Mouse (Mus musculus) lung, postnatal 10 days (tissue): Measurements from ENCODE around the gene Tiam1.
A peak's percentile ranks its signal among the peaks of the same experiment; 100 is the strongest.

Source experiments
- DNase-seq: peaks from one replicate; pipeline ENCODE4 v3.0.0; 2021

The Tiam1 gene

DNA sequence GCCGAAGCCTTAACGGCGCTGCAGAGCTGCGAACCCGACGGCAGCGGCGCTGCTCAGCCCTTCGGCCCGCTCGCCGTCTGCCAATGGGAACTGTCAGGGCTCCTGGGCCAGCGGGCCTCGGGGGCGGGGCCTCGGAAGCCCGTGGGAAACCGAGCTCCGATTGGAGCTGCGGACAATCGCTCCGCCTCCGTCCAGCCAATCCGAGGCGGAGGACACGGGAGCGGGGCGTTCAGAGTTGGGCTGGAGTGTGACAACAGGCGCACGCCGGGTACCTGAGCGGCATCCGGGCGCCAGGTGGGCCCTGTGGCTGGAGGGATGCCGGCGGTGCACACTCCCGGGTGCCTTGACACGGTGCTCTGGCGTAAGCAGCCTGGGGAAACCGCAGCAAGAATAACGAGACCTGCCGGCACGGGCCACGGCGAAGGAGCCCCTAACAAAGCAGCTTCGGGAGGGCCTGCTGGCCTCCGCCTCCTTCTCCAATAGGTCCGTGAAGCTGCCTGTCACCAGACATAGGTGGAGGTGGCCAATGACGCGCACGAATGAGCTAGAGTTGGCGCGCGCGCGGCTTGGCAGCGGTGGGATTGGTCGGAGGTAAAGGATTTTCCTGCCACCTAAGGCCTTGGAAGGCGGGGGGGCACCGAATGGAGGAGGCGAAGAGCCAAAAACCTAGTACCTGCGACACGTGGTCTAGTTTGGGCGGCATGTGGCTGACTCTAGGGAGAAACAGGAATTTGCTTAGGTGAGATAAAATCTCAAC is at the start of gene Tiam1:
Gene Tiam1, minus strand, starts transcription at position 10 of the 757 bp plus-strand sequence.
- DNase-seq = peak; percentile 97

DNA sequence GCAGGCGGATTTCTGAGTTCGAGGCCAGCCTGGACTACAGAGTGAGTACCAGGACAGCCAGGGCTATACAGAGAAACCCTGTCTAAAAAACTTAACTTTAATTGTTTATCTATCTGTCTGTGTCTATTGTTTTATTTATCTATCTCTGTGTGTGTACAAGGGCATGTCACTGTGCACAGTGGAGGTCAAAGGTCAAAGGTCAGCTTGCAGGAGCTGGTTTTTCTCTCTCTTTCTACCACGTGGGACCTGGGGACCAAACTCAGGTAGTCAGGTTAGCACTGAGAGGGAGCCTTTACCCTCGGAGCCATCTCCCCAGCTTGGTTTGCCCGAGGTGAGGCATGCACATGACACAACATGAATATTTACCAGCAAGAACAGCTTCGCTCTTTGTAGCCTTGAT is 47.7 kb upstream of the Tiam1 start:
- no peak for DNase-seq

DNA sequence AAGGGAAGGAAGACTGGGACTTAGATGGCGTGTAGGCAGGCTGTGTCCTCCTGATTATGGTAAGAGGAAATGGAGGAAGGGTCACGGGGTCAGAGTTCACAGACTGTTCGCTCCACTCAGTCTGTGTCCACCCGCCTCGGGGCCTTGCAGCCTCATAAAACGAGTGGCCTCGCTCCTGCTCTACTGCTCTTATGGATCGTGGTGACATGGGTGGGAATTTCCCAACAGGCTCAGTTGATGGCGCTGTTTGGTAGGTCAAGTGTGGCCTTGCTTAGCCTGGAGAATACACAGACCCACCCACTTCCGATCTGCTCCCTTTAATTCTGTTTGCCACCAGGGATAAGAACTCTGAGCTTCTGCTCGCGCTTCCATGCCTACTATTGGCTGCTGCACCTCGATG is 43.9 kb upstream of the Tiam1 start:
- DNase-seq = peak; percentile 75

DNA sequence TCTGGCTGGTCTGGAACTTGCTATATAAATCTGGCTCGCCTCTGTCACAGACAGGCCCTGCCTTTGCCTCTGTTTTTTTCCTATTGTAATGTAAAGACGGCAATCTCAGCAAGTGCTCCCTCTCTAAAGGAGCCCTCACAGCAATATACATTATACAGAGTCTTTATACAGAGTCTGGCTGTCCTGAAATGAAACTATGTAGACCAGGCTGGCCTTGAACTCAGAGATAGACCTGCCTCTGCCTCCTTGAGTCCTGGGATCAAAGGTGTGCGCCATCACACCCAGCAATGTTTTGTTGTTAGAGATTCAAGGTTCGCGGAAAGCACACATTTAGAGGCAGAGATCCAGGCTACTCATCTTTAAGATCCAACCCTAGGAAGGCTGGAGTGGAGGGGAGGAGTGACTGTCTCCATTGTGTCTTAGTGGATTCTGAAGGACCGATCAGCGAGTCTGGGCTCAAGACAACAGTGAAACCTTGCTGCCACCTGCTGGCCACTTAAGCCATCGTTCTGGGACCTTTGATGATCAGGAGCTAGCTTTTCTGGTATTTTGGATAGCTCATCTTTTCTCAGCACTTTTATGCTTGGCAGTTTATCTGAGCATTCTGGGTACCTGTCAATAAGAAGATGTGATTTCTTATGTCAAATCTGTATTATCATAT is 42.5 kb upstream of the Tiam1 start:
- peak; percentile 86 for DNase-seq

DNA sequence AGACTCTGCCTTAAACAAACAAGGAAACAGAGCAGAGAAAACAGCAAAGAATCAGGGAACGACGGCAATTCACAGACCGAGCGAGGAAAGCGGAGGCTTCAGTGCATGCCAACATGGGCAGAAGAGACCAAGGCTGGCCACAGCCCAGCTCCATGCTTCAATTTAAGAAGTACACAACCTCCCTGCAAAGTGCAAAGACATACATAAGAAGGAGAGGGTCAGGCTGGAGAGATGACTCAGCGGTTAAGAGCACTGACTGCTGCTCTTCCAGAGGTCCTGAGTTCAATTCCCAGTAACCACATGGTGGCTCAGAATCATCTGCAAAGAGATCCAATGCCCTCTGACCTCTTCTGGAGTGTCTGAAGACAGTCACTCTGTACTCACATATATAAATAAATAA is 40.6 kb upstream of the Tiam1 start:
- DNase-seq = no peak

DNA sequence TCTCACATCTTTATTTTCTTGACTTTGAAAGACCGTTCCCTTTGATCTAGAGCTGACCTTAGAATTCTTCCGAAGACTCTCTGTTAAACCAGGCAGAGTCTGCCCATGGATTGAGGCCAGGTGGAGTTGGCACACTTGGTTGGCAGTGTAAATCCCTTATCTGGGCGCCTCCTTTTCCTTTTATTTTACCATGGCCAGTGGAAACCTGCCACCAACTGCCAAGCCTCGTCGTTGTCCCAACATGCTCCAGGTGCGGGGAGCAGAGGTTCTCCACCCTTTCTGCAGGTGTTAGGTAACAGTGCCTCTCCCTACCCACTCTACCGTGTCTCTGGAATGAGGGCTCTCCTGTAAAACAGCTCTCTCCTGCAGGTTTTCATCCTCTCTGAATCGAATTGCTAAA is 38.1 kb upstream of the Tiam1 start:
- DNase-seq = peak; percentile 22

DNA sequence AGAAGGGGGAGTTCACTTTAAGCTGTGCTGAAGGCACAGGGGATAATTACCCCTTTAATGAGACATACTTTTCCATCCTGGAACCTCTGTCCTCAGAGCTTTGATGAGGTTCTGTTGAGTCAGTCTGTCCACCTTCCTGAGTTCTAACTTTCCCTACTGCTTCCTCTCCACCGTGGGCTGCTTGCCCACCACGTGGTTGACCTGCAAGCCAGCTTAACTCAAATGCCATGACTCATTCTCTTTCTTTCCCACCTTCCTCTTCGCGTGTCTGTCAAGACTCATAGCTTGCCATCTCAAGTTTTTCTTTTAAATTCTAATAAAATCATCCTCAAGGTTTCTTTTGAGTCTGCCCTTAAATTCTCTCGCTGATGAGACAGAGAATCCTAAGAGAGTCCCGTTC is 37.4 kb upstream of the Tiam1 start:
- DNase-seq = no peak

DNA sequence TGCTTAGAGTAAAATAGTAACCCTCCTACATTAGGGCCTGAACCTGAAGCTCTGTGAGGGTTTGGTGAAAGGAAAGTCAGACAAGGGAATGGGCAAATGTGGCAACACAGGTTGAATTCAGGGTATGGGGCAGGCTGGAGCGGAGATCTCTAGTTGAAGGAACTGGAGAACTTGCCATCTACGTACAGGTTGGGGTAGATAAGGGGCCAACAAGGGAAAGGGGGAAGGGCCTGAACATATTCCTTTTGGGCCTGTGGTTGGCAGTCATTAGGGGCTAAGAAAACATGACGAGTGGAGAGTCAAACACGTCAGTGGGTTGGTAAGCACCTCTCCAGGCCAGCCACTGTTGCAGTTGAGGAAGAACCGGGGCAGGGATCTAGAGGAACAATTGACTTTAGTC is 36.3 kb upstream of the Tiam1 start:
- DNase-seq = no peak

DNA sequence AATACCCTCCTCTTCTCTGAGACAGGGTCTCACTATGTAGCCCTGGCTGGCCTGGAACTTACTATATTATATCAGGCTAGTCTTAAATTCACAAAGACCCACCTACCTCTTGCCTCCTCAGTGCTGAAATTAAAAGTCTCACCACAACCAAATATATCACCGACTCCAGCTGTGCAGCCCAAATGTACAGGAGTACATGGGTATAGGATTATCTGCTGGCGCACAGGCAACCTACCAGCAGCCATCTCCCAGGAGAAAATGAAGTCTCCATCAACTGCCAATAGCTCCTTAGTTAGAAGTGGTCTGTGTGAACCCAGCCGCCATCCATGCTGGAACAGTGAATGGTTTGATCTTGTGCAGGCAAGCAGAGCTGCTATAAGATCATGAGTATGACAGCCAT is 34.8 kb upstream of the Tiam1 start:
- no peak for DNase-seq

DNA sequence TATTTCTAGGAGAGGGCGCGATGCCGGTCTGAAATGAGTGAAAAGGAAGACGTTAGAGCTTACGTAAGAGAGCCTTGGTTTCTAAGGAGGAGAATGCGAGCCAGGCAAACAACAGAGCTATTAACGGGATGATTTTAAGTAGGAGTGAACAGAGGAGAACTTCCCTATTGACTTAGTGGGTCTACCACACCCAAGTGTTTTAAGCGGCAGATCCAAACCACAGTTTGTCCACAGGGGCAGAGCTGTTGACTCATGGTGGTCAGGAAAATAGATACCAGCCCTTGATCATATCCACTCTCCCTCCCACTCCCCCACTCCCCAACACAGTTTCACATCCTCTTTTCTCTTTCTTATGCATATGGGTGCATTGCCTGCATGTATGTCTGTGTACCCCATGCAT is 33.9 kb upstream of the Tiam1 start:
- DNase-seq = no peak

DNA sequence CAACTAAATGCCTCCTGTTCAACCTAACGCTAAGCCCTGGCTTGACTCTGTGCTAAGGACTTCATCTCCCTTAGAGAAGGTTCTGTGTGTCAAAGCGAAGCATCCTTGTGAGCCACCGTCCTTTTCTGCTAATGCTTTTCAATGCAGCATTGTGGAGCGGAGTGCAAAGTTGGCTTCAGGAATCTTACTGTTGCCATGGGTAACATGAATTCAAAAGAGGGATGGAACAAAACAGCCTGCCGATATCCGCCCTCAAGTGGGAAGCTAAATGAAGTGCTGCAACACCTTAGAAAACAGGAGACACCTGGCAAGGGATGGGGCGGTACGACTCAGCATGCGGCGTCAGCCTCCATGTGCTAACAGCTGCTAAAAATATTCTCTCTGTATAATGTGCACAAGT is 32.9 kb upstream of the Tiam1 start:
- peak; percentile 33 for DNase-seq

DNA sequence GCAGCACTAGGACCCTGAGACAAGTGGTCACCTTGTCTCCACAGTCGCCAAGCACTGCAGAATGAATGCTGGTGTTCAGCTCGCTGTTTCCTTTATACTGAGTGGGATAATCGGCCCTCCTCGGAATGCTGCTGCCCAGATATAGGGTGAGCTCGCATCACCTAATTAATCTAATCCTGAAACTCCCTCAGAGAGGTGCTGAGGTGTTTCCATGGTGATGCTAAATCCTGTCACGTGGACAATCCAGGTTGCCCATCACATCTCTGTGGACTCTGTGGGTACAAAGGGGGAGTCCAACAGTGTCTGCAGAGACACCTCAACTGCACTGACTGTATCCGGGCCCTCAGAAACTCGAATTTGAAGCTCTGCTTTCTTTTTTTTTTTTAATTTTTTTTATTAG is 27.8 kb upstream of the Tiam1 start:
- DNase-seq = no peak

DNA sequence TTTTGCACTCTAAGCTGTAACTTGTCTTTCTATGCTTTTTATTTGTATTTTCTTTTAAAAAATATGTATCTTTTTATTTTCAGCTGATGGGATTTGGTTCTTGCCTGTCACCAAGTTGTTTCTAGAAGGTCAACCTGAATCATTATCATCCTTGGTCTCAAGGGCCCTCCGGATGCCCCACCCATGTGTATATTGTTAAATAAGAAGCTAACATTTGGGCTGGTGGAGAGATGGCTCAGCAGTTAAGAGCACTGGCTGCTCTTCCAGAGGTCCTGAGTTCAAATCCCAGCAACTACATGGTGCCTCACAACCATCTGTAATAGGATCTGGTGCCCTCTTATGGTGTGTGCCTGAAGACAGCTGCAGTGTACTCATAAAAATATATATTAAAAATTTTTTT is 27.1 kb upstream of the Tiam1 start:
- no peak for DNase-seq

DNA sequence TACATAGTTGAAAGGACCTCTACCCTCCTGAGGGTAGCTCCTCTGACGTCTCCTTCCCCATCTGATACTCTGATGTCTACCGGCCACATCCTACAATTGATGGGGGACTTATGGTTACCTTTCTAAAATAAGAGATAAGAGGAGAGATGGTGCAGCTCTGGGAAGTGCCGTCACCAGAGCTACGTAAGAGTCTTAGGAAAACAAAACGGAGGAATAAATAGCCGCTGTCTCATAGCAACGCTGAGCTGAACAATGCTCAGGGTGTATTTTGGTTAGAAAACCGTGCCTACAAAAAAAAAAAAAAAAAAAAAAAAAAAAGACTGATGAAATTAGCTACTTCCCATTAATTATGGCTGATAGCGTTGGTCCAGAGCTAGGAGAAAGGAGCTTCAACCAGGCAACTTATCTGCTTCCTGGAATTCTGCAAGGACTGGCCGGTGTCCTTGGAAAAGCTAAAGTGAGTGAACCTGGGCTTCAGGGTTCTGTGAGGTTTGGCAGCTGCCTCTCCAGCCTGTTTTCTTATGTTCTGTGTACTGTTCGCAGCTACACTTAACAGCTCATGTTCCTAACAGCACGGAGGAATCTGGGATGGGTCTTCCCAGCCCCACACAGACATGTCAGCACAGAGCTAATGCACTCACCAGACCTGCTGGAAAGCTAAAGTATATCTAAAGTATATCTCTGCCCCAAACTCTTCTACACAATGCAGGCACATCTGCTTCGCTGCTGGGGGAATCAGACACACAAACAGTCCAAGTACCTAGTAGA is 26.5 kb upstream of the Tiam1 start:
- no peak for DNase-seq

DNA sequence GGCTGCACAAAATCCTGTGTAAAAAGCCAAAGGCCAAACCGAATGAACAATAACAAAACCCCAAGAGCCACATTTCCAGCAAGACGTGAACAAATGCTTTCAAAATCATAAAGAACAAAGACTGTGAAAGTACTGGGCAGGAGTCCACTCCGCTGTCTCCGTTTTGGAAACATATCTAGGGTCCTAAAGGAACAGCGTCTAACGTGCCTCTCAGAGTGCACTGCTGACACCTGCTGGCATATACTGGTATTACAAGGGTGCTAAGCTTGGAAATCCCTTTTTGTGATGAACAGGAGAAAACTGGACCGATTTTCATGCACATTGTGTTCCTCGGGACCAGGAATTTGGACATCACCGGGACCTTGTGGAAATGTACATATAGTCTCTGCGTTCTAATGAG is 24.1 kb upstream of the Tiam1 start:
- DNase-seq = peak; percentile 87

DNA sequence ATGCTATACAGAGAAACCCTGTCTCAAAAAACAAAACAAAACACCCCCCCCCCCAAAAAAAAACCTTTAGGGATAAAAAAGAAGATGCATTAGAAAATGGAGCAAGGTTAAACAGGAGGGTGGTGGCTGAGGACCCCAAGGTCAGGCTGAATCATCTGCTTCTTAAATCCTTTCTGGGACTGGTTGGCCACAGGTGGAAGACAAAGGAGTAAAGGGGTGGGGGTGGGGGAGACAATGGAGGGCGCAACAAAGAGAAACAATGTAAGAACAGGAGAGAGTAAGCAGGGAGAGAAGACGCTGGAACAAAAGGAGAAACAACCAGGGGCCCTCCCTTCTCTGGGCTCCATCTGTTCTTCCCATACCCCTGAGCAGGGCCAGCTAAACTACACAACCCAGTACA is 21.9 kb upstream of the Tiam1 start:
- DNase-seq = no peak

DNA sequence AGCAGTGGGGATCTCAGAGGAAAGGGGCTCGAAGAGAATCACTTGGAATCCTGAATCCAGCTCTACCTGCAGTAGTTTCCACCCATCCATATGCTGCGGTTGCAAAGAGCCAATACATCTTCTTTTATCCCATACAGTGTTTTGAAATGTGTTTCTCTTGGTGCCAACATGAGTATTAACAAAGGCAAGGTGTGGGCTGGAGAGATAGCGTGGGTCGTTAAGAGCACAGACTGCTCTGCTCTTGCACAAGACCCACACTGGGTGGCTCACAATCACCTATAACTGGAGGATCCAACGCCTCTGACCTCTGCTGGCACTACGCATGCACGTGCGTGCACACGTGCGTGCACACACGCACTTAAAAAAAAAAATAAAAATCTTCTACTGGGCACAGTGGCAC is 21.4 kb upstream of the Tiam1 start:
- no peak for DNase-seq

DNA sequence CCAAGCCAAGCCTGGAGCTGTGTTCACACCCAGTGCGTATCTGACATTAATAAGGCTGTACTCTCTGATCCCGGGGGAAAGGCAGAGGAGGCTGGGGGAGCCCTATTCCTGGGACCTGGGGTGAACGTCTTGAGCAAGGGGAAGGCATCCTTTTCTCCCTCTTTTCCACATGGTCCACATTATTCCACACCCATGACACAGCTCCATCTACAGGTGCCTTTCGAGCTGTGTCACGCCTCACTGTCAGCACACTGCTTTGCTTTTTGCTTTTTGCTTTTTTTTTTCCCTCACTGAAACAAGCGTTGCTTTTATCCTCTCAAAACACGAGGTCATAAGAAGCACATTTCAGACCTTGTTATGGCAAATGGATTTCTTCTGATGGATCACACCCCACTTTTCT is 11.5 kb upstream of the Tiam1 start:
- DNase-seq = no peak

DNA sequence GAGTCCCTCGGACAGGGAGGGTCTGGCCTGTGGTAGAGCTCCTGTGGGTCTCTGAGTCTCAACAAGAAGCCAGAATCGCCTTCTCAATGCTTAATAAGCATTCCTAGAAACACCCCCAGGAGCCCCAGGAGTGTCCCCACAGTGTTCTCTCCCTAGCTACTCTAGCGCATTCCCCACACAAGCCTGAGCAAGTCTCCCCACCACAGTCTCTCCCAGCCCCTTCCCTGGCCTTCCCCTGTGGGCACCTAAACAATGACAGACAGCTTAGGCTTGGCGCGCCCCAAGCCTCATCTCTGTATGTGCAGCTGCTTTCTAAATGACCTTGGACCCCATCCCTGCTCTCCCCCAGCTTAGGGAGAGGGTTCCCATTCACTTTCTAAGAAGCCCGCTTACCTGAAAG is 7.3 kb upstream of the Tiam1 start:
- DNase-seq = no peak

DNA sequence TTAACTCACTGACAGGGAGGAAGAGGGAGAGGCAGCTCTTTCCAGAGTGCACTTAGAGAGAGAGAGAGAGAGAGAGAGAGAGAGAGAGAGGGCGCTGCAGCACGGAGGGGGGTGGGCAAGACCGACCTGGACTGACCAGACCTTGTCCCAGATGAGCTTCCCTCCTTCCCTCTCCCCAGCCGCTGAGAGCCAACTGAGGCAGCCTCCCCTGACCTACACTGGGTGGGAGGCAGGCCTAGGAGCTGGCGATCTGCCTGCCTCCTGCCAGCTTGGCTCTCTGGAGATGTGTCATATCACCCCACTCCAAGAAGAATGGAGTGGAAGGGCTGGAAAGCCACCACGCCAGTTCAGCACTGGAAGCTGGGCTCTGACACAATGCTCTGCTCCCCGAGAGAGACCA is 6.6 kb upstream of the Tiam1 start:
- no peak for DNase-seq

DNA sequence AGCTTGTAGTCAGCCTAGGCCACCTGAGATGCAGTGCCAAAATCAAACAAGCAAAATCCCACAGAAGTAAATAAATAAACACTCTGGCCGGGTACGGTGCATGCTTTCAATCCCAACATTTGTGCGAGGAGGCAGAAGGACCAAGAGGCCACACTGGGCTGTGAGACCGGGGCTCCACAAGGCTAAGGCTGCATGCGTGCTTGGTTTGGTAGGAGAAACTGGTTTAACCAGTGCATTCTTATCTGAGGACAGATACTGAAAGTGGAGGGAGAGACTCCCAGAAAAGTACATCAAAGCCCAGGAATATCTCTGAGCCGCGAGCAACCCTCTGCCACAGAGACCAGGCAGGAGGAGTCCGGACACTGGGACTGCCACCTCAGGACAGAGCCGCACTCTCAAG is 5.8 kb upstream of the Tiam1 start:
- DNase-seq = no peak

DNA sequence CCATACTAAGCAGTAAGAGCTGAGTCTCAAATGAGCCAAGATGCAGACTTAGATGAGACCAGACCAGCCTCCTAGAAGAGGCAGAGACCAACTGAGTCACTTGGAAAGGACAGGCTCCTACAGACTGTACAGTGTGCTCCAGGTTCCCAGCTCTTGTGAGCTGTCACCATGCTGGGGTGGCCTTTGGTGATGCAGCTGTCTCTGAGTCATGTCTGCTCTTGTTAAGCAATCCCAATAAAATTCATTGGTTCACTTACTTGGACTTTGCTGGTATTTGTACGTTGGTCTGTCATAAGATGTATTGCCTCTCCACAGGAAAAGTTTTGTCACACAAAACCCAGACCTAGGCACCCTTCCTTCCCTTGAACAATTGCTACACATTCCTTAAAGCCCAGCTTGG is 1.7 kb upstream of the Tiam1 start:
- DNase-seq = no peak

DNA sequence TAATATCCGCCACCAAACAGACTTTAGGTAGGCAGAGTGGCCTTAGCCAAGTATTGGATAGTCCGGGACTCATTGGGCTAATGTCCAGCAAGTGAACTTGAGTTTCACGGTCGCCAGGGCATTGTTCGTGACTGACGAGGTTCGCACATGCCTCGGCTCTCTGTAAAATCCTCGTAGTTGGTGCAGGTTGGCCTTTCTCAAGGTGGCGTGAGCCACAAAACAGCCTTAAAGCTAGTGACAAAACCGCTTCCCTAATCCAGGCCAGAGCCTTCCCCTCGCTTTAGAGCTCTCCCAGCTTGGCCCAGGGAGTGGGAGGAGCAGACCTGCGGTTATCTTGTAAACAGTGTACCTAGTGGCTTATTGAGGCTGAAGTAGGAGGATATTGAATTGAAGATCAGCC is 972 bp upstream of the Tiam1 start:
- no peak for DNase-seq

DNA sequence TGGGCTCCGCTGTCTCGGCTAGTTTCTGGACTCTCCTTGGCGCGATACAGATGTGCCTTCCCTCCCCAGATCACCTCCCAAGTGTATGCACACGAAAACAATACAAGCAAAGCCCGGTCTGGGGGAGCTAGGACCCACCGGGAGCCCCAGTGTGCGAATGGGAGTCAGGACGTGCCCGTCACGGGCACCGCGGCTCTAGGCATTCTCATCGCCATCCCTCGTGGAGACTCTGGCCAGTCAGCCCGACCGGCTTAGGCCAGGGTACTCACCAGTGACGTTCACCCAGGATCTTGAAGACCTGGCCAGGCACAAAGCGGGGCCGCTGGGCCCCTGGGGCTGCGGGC is 181 bp downstream of the Tiam1 start:
- no peak for DNase-seq
